Mouse (Mus musculus) mature B cell (primary cell): Measurements from ENCODE around the gene Phgr1.

Experiments
- in situ Hi-C: fragments of 300-500 bp; cut with MboI; formaldehyde crosslinking; loops from 2 replicates; pipeline ENCODE4 v1.14.3; 2019

Gene Phgr1

DNA sequence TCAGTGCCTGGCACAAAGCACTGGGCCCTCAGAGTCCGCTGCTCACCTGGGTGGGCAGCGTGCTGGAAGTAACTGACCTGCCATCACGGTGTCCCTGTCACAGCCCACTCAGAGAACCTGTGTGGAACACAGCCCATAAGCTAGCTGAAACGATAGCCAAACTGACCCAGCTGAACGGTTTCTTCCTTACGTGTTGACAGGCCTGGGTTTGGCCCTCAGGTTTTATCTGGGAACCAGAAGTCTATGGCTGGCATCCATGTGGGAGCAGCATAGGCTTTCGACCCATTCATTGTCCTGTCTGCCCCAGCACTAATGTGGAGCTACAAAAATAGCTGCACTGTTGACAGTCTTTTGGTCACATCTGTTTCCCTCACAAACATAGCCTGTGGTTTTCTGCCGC lies 22.1 kb upstream of the Phgr1 start:
- in situ Hi-C loops = loop anchor here (10.0 to 25.0 kb wide), 2 partner anchors 137 to 266 kb away; no protein-coding TSS in a partner anchor

DNA sequence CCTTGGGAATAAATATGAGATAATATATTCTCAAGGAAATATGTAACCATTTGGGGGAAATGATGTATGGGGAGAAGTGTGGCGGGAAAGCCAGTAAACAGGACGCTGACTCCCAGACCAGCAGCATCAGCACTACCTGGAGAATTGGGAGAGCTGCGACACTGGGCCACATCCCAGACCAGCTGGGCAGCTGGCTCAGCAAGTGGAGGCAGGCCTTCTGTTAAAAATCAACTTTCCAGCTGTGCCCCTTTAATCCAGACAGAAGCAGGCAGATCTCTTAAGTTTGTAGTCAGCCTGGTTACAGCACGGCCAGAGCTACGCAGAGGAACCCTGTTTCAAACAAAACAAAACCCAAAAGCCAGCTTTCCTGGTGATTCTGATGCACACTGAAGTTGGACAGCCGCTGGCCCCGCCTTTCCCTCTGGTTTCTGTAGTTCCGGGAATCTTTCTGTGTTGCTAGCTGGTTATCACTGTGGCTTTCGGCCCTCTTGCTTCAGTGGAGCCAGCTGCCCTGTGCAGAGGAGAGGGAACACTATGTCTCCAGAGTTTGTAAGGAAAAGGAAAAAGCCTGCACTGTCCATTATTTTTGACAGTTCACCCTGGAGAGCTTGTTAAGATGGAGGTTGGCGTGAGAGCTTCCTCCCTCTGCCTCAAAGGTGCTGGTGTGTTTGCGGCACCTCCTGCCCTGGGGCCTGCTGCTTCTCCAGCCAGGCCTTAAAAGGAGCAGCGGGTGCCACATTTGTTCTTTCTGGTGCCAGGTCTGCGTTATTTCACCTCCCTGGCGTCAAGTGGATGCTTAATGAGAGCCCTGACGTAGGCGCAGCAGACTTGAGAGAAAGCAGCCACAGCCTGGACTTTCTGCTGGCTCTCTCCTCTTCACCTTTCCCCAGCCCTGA lies 20.4 kb upstream of the Phgr1 start:
- in situ Hi-C loops = loop anchor here (10.0 to 25.0 kb wide), 2 partner anchors 135 to 267 kb away; no protein-coding TSS in a partner anchor

GRCm38 (mm10) chr2:118752792-118753108 lies 19.8 kb upstream of the Phgr1 start:
- in situ Hi-C loops = loop anchor here (10.0 to 25.0 kb wide), 2 partner anchors 135 to 268 kb away; no protein-coding TSS in a partner anchor

DNA sequence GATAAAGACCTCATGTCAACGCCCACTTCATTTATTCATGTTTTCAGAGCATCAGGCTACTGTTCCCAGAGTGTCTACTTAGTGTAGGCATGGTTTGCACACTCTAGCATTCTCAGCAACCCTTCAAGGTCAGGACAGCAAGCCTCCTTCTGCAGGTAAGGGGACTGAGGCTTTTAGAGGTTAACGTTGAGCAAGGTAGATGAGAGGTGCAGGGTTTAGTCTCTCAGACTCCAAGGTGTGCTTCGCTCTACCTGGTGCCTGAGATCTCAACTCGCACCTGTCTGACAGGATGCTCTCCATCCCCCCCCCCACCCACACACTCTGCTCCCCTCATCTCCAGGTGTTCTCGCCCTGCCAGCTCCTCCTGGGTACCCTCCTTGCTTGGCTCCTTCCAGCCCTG lies 18.4 kb upstream of the Phgr1 start:
- in situ Hi-C loops = loop anchor here (10.0 to 25.0 kb wide), 2 partner anchors 133 to 269 kb away; no protein-coding TSS in a partner anchor

DNA sequence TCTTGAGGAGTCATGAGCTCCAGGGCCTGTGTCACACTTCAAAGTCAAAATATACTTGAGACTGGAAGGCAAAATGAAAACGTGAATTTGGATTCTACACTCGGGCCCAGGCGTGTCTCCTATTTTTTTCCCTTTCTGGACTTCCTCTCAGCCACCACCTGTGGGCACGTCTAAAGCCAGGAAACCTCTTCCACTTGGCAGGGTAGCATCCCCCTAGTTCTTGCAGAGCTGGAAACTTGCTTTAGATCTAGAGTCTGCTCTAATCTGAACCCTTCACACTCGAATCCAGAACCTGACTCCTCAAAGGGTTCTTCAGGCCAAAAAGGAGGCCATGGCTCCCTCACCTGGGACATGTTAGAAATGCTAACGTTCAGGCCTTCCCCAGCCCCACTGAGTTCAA lies 17.2 kb upstream of the Phgr1 start:
- in situ Hi-C loops = loop anchor here (10.0 to 25.0 kb wide), 2 partner anchors 132 to 271 kb away; no protein-coding TSS in a partner anchor

DNA sequence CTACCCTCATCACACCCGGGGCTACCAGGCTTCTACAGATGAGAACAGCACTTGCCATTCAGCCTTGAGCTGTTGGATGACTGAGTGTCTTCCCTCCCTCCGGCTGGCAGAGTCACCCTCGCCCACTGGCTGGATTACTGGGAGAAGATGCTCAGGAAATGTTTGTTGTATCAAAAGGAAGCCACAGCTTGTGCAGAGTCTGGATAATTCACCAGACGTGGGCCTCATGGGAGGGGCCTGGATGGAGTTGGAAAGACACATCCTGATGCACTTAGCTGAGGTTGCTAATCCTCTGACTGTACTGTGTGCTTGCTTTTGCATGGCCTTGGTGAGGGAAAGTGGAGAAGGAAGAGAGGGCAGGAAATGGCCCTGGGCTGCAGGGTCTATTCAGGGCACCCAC lies 16.5 kb upstream of the Phgr1 start:
- in situ Hi-C loops = loop anchor here (10.0 to 25.0 kb wide), 2 partner anchors 131 to 271 kb away; no protein-coding TSS in a partner anchor

DNA sequence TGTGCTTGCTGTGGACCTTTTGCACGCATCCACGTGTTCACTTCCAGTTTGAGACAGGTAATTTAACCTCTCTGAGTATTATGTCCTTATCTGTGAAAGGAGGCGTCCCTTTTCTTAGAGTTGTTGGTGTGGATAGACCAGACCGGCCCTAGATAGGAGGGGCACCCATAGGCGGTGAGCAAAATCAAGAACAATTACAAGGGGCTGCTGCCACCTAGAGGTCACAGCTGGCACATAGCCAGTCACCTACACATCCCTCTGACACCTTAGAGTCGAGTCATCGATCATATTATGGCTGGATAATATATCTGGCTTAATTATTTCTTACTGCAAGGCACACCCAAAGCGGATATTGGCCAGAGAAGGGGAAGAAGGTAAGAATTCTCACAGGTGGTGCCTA lies 12.7 kb upstream of the Phgr1 start:
- in situ Hi-C loops = loop anchor here (5.0 to 25.0 kb wide), 4 partner anchors 123 to 275 kb away; no protein-coding TSS in a partner anchor

GRCm38 (mm10) chr2:118760311-118761025 lies 12.1 kb upstream of the Phgr1 start:
- in situ Hi-C loops = loop anchor here (5.0 to 25.0 kb wide), 3 partner anchors 123 to 204 kb away; no protein-coding TSS in a partner anchor

GRCm38 (mm10) chr2:118761358-118761757 lies 11.2 kb upstream of the Phgr1 start:
- in situ Hi-C loops = loop anchor here (5.0 to 25.0 kb wide), 3 partner anchors 124 to 203 kb away; no protein-coding TSS in a partner anchor

DNA sequence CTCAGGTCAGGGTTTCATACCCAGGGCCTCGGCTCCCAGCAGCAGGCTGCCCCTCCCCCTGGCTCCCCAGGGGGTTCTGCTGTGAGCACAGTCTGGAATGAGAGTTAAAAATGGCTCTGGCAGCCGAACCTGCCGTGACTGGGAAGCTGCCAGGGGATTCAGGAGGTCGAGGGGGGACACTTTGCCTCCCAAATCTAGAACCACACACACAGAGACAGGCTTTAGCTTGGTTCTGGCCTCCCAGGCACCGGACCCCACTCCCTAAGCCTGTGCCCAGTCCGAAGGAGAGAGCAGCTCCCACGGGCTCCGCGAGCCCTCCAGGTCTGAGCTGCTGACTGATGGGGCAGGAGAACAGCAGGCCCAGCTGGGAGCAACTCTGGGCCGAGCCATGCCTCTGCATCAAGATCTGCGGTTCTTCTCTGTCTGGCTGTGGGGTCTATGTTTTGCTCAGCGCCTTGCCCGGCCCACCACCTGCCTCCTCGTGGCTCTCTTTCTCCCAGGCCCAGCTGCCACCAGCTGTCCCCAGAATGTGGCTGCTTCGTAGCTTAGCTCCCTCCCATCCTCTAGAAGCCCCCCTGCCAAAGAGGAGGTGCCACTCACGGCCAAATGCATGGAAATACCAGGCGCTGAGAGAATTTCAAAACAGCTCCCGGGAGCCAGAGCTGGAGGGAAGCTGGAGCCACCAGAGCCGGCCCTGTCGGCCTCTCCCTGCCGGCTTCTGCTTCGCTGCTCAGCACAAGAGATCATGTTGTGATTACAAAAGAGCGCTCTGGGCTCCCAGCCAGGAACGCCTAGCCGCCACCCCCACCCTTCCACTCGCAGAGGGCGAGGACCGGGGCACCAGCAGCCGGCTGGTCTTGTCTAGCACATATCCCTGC lies 10.4 kb upstream of the Phgr1 start, which contains the start of gene Ccdc9b:
Gene Ccdc9b, minus strand, starts transcription at position 756 of the 878 bp plus-strand sequence.
- in situ Hi-C loops = loop anchor here (5.0 to 25.0 kb wide), 3 partner anchors 125 to 203 kb away; no protein-coding TSS in a partner anchor

DNA sequence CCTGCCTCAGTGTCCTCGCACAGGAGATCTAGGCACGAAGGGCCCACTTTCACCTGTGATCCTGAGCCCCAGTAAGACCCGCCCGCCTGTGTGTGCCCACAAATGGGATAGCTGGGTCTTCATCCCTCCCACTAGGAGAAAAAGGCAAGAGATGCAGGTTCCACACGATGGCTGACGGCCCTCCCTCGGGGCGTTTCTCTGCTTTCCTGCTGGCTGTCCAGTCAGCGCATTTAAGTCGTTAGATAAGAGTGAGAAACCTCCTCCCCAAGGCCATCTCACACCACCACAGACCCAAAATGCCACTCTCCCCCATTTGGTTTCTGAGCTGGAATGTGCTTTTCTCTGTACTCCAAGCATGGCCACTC lies 9.8 kb upstream of the Phgr1 start:
- in situ Hi-C loops = loop anchor here (5.0 to 25.0 kb wide), 3 partner anchors 125 to 202 kb away; no protein-coding TSS in a partner anchor

DNA sequence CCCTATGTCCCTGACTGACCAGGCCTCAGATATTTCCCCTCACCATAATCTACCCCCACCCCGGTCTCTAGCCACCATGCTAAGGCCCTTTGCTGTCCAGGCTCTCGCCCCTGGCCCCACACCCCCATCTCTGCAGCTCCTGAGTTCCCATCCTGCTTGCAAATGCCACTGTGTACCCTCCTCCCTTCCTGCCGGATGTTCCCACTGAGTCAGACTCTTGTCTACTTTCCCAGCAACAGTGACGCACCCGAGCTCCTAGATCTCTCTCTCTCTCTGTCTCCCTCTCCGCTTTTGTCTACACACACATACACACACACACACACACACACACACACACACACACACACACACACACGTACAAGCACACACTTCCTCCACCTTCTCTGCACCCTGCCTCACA lies 9.1 kb upstream of the Phgr1 start:
- in situ Hi-C loops = loop anchor here (5.0 to 25.0 kb wide), 3 partner anchors 124 to 201 kb away; no protein-coding TSS in a partner anchor

DNA sequence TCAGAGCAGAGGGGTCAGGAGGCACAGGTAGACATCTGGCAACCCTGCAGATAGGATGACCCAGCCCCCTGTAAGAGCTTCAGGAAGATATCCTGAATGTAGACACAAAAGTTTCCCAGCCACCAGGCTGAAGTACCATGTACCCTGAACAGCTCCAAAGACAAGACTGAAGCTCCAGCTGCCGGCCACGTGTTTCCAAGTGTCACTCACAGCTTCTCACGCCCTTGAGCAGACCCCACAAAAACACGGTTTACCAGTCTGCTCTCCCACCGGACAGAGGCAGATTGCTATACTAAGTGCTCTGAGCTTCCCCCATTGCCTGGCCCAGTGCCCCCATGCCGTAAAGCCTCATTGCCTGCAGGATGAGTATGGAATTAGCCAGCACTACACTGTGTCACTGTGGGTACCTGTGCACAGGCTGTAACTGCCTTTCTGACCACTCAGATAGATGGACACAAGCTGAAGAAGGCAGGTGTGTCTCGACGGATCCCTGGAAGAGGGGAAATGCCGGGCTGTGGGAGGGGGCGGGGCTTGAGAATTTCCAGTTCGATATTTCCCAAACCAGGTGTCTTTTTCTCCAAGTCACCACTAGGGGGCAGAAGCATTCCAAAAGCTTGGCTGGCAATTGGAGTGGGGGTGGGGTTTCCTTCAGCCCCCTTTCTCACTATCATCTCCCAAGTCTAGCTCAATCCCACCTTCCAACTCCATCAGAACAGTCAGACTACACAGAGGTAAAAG lies 8.3 kb upstream of the Phgr1 start:
- in situ Hi-C loops = loop anchor here (5.0 to 25.0 kb wide), 3 partner anchors 123 to 201 kb away; no protein-coding TSS in a partner anchor

DNA sequence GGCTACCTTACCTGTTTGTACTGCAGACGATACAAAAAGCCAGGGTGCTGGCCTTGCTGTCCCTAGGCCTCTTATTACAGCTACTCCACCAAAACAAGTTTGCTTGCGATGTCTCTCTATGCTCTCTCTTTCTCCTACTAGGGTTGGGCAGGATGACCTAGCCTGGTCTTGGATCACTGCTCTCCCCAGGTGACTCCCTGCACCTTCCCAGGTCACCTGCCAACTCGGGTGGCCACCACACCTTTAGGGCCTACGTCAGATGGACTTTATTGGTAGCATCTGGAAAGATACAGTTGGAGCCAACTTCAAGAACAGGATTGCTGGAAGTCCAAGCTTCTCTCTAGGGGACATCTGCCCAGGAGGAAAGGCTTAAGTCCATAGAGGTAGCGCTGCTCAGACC lies 7.7 kb upstream of the Phgr1 start:
- in situ Hi-C loops = loop anchor here (5.0 to 25.0 kb wide), 3 partner anchors 122 to 200 kb away; no protein-coding TSS in a partner anchor

DNA sequence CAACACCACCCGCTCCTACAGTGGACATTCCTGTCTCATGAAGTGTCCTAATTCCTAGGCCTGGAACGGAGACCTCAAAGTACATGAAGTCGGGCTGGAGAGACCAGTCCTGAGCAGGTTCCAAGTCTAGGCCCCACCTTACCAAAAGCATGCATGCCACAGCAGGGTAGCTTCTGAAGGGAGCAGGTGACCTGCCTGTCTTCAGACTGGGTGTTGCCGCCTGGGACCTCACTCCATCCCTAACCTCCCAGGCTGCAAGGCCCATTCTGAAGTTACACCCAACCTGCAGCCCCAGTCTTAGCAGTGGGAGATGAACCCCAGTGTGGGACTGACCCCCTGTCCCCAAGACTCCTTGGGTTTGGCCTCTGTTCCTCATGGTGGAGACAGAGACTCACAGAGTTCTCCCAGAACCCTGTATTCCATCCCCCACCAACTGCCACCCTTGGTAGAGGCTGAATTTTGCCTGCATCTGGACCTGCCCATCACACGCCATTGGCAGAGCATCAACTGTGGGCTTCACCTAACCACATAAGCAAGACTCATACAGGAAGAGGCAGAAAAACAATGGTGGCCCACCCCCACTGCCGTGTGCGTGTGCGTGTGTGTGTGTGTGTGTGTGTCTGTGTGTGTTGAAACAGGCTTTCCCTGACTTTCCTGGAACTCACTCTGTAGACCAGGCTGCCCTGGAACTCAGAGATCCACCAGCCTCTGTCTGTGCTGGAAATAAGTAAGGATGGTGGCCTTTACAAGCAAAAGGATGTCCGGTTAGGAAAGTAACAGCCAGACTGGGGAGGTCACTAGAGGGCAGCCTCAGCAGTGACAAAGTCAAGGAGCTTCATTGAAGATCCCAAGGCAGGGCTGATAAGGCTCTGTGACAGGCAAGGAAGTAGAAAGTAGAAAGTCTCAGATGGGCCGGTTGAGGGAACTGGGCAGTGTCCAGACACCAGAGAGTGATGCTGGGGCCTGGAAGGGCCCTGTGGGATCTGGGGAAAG lies 6.2 kb upstream of the Phgr1 start:
- in situ Hi-C loops = loop anchor here (10.0 to 25.0 kb wide), 2 partner anchors 121 to 198 kb away; no protein-coding TSS in a partner anchor

DNA sequence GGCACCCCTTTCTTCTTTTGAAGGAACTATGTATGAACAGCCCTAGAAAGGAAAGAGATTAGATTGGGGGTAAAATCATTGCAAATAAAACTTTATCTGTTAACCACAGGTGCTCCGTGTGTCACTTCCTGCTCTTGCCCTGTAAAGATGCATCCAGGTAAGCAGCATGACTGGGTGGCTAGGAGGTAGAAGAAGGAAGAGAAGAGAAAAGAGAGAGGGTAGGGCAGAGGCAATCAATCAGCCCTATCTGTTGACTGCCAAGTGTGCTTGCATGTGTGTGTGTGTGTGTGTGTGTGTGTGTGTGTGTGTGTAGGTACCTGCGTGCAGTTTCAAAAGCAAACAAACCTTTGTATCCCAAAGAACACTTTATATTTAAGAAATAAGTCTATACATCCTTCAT lies 2.0 kb downstream of the Phgr1 start:
- in situ Hi-C loops = loop anchor here (25.0 kb wide), 1 partner anchor 113 kb away; no protein-coding TSS in a partner anchor

DNA sequence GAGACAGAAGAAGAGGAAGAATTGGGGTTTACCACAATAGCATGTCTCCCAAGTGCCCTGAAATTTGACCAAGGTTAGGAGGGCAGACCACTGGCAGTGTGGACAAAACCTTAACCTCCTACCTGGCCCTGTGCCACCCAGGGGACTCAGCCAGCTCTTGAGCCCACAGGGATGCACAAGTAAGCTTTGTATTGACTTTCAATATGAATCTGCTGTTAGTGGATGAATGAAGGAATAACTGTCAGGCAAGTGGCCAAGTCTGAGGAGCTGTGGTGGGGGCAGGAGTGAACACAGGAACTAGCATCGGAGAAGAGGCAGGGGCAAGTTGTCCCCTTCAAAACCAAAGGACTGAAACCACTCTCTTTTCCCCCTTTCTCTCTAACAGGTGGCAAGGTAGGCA lies 2.8 kb downstream of the Phgr1 start:
- in situ Hi-C loops = no loop called here

DNA sequence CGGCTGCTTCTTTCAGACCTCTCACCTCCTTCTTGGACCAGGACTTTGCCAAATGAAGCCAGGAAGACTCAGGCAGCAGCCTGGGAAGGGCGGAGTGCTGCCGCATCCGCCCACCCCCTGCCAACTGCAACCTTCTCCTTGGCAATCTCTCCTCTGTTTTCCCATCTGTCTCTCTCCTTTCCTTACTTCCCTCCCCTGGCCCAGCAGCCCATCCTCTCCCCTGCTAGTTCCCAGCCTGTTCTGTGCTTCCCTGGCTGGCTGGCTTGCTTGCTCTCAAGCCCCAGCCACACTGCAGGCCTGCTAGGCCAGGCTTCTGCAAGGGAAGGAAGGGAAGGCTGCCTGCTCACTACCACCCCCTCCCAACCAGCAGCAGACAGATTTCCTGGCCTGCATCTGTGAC lies 3.3 kb downstream of the Phgr1 start:
- in situ Hi-C loops = no loop called here

DNA sequence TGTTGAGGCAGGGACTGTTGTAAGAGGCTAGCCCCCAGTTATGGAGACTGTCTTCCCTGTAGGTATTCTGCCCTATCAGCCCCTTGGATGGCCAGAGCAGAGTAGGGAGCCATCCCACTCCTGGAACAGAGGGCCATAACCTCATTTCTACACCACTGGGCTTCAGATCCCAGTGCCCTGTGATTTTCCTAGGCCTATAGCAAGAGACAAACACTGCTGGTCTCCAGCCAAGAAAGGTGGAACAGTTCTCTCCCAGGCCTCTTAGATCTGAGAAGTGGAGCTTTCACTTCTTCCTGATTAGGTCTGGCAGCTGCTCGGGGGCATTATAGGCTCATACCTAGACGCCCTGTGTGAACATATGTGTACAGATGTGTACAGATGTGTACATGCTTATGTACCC lies 3.7 kb downstream of the Phgr1 start:
- in situ Hi-C loops = no loop called here
